In genomic region chr2:13010030-13010459, GRCm38 (mm10) we compare ENCODE assay signal across 8 mouse cellular contexts. TPM values are rescaled to one million over a fixed set of nuclear protein-coding genes. Genes with fewer than 3 reads are reported as not detected.
DNase-seq lines count a peak whose midpoint lies in the region; ATAC-seq and TF ChIP-seq lines count a peak whose summit lies in the region.
"Had no signal": no experiment of that assay in that cellular context is flagged by ENCODE, and none has a peak within 500 bp of the region (broad histone marks: within the 10 kb centered on the region; RNA-seq: fewer than 3 reads in every experiment).

No protein-coding gene starts in this region.

- H3K4me1 ChIP-seq in kidney, adult 2 months (ENCODE audit: control insufficient read depth, insufficient read depth, low read length) = no peaks in the 10 kb centered on the region
- H3K4me1 ChIP-seq in forebrain, embryonic 16.5 days (replicated peaks; ENCODE audit: control insufficient read depth, insufficient read depth, low read length) = peaks cover 27% of the 10 kb centered on the region

- H3K36me3 ChIP-seq in kidney, adult 2 months (ENCODE audit: control insufficient read depth, insufficient read depth, low read length) = no peaks in the 10 kb centered on the region
- no peaks in the 10 kb centered on the region for H3K36me3 ChIP-seq in forebrain, embryonic 16.5 days (ENCODE audit: control insufficient read depth, insufficient read depth)

- no peak for TF ChIP-seq POLR2A in kidney, adult 2 months (IDR thresholded peaks at IDR 0.05; ENCODE audit: low read depth, low read length)

- no peaks in the 10 kb centered on the region for H3K27me3 ChIP-seq in kidney, adult 2 months (replicated peaks; ENCODE audit: control insufficient read depth, insufficient read depth, low read length)
- peaks cover 30% of the 10 kb centered on the region for H3K27me3 ChIP-seq in forebrain, embryonic 16.5 days (replicated peaks; ENCODE audit: control insufficient read depth, insufficient read depth, low read length)

- peak; percentile 27 for ATAC-seq in forebrain, embryonic 16.5 days

- no peaks in the 10 kb centered on the region for H3K9me3 ChIP-seq in forebrain, embryonic 16.5 days (ENCODE audit: control insufficient read depth, low read length)

- no peak for TF ChIP-seq CTCF in kidney, adult 2 months (conservative IDR thresholded peaks at IDR 0.05; ENCODE audit: insufficient read depth, insufficient read length, low read depth, low read length)

- H3K4me2 ChIP-seq in forebrain, embryonic 16.5 days (ENCODE audit: low read length) = peak overlapping the region; percentile 99

- peak overlapping the region; percentile 38 for H3K4me3 ChIP-seq in kidney, adult 2 months (ENCODE audit: insufficient read depth, low read depth, low read length)
- H3K4me3 ChIP-seq in forebrain, embryonic 16.5 days (replicated peaks; ENCODE audit: low read length) = peak overlapping the region; percentile 57

- 10% methylated on average over 31 of the region's 31 CpGs for WGBS in kidney, adult 2 months
- 2% methylated on average over 31 of the region's 31 CpGs for WGBS in forebrain, embryonic 16.5 days

- H3K27ac ChIP-seq in kidney, adult 2 months (ENCODE audit: insufficient read depth, low read depth, low read length) = no peak overlapping the region
- no peak overlapping the region for H3K27ac ChIP-seq in forebrain, embryonic 16.5 days (ENCODE audit: low read length)
- H3K27ac ChIP-seq: macrophage had no signal

- peak; percentile 19 for DNase-seq in kidney, adult 2 months
- no peak for DNase-seq in kidney, adult 11 months
- peak; percentile 8 for DNase-seq in brain, adult 2 months (ENCODE audit: low read depth, low spot score)
- peak; percentile 5 for DNase-seq in kidney, postnatal 14 days
- DNase-seq in naive thymus-derived CD4-positive, alpha-beta T cell, adult 2 months (ENCODE audit: low read depth) = peak; percentile 30
- peak; percentile 73 for DNase-seq in thymus, postnatal 4 days

- peak overlapping the region; percentile 61 for H3K9ac ChIP-seq in forebrain, embryonic 16.5 days (replicated peaks; ENCODE audit: low read depth, low read length)

RNA-seq across cellular contexts. Expression of gene C1ql3, which starts 1.6 kb away (rescaled TPM):
- polyA plus RNA-seq in kidney, adult 2 months (2012; rRNA removed) = 0.58 and 0.68 TPM in 2 replicates
- 1.5 and 1.7 TPM in 2 replicates for polyA plus RNA-seq in forebrain, embryonic 16.5 days (2015; fragmentation: Nextera tagmentation; extraction: Ambion mirVana)
- polyA plus RNA-seq: macrophage had no signal
